In genomic region chr15:81749742-81750141, GRCm38 (mm10) we compare ENCODE assay signal across 8 mouse cellular contexts. TPM values are rescaled to one million over a fixed set of nuclear protein-coding genes. Genes with fewer than 3 reads are reported as not detected.
DNase-seq lines count a peak whose midpoint lies in the region; ATAC-seq and TF ChIP-seq lines count a peak whose summit lies in the region.
"Had no signal": no experiment of that assay in that cellular context is flagged by ENCODE, and none has a peak within 500 bp of the region (broad histone marks: within the 10 kb centered on the region; RNA-seq: fewer than 3 reads in every experiment).

No protein-coding gene starts in this region.

- no peak overlapping the region for H3K4me3 ChIP-seq in midbrain, embryonic 13.5 days (replicated peaks)
- H3K4me3 ChIP-seq in thymus, adult 2 months (ENCODE audit: control insufficient read depth, insufficient read depth, low read length) = no peak overlapping the region

- no peak overlapping the region for H3K4me2 ChIP-seq in midbrain, embryonic 13.5 days (replicated peaks)

- no peak overlapping the region for H3K9ac ChIP-seq in midbrain, embryonic 13.5 days (replicated peaks)

- WGBS in midbrain, embryonic 13.5 days = 51% methylated on average over 14 of the region's 14 CpGs
- WGBS in thymus, adult 2 months = 88% methylated on average over 14 of the region's 14 CpGs

- no peak for TF ChIP-seq POLR2A in thymus, adult 2 months (IDR thresholded peaks at IDR 0.05; ENCODE audit: control insufficient read depth, extremely low read depth, insufficient read depth, low read length, poor library complexity)

- TF ChIP-seq CTCF in thymus, adult 2 months (IDR thresholded peaks at IDR 0.05; ENCODE audit: borderline replicate concordance, control insufficient read depth, extremely low read depth, insufficient read depth, low read length, poor library complexity) = no peak

- H3K4me1 ChIP-seq in midbrain, embryonic 13.5 days (replicated peaks) = peaks cover 24% of the 10 kb centered on the region
- H3K4me1 ChIP-seq in thymus, adult 2 months (replicated peaks; ENCODE audit: control insufficient read depth, insufficient read depth, low read length) = peaks cover 5% of the 10 kb centered on the region

- H3K27me3 ChIP-seq in midbrain, embryonic 13.5 days = no peaks in the 10 kb centered on the region
- no peaks in the 10 kb centered on the region for H3K27me3 ChIP-seq in thymus, adult 2 months (ENCODE audit: control insufficient read depth, insufficient read depth, low read length)

- H3K27ac ChIP-seq in midbrain, embryonic 13.5 days = no peak overlapping the region
- H3K27ac ChIP-seq in thymus, adult 2 months (ENCODE audit: control insufficient read depth, insufficient read depth, low read length) = no peak overlapping the region

- no peak for ATAC-seq in midbrain, embryonic 13.5 days

- peak; percentile 29 for DNase-seq in ovary, postnatal 36 days (ENCODE audit: low spot score)
- no peak for DNase-seq in ovary, postnatal 14 days (ENCODE audit: low spot score)
- DNase-seq in embryo, embryonic 10.5 days (ENCODE audit: low spot score) = peak; percentile 51
- DNase-seq in kidney, adult 18-20 months = peak; percentile 69
- no peak for DNase-seq in ovary, adult 18-20 months (ENCODE audit: low spot score)
- no peak for DNase-seq in thymus, adult 2 months
- DNase-seq: lung, postnatal 4 days had no signal

- peaks cover 6% of the 10 kb centered on the region; the same call in 1 of the 2 replicates for H3K36me3 ChIP-seq in midbrain, embryonic 13.5 days
- H3K36me3 ChIP-seq in thymus, adult 2 months (ENCODE audit: control insufficient read depth, insufficient read depth, low read length) = no peaks in the 10 kb centered on the region

- H3K9me3 ChIP-seq in midbrain, embryonic 13.5 days = no peaks in the 10 kb centered on the region

RNA-seq across cellular contexts. Expression of gene Rangap1, which starts 4.4 kb away (rescaled TPM):
- 140 and 145 TPM in 2 replicates for polyA plus RNA-seq in midbrain, embryonic 13.5 days (2015; fragmentation: Nextera tagmentation; extraction: Ambion mirVana)
- 73.9 and 82.0 TPM in 2 replicates for polyA plus RNA-seq in thymus, adult 2 months (2012; rRNA removed)

RNA-seq across cellular contexts. Expression of gene Zc3h7b, which starts 4.9 kb away (rescaled TPM):
- polyA plus RNA-seq in midbrain, embryonic 13.5 days (2015; fragmentation: Nextera tagmentation; extraction: Ambion mirVana) = 41.6 and 48.4 TPM in 2 replicates
- 42.3 and 49.5 TPM in 2 replicates for polyA plus RNA-seq in thymus, adult 2 months (2012; rRNA removed)

RNA-seq across cellular contexts. Expression of gene Tef, which starts 52.5 kb away (rescaled TPM):
- polyA plus RNA-seq in midbrain, embryonic 13.5 days (2015; fragmentation: Nextera tagmentation; extraction: Ambion mirVana) = 21.5 and 23.3 TPM in 2 replicates
- polyA plus RNA-seq in thymus, adult 2 months (2012; rRNA removed) = 29.3 and 34.6 TPM in 2 replicates

RNA-seq across cellular contexts. Expression of gene Chadl, which starts 52.7 kb away (rescaled TPM):
- polyA plus RNA-seq in midbrain, embryonic 13.5 days (2015; fragmentation: Nextera tagmentation; extraction: Ambion mirVana) = 9.6 and 11.9 TPM in 2 replicates
- 1.7 TPM in 2 replicates for polyA plus RNA-seq in thymus, adult 2 months (2012; rRNA removed)

Comparison
In these comparisons a context has a peak if more than half of its experiments do, and no peak if none do; other contexts are left out.
1. DNase-seq: peak in ovary, postnatal 36 days (single experiment), embryo, embryonic 10.5 days (single experiment) and kidney, adult 18-20 months (single experiment); none in ovary, postnatal 14 days (single experiment), ovary, adult 18-20 months (single experiment) and thymus, adult 2 months (single experiment).